Mouse (Mus musculus): ENCODE measurements around the gene Gm21885. TPM values are rescaled to one million over a fixed set of nuclear protein-coding genes. Genes with fewer than 3 reads are reported as not detected.
"Not testable (repeated sequence)": the region's sequence is repeated elsewhere in the genome, so short reads cannot be mapped to it uniquely, and the experiment has no call there.

Gm21885 gene
- polyA plus RNA-seq, 1 experiment from 2014 or later: 1.0 TPM

DNA sequence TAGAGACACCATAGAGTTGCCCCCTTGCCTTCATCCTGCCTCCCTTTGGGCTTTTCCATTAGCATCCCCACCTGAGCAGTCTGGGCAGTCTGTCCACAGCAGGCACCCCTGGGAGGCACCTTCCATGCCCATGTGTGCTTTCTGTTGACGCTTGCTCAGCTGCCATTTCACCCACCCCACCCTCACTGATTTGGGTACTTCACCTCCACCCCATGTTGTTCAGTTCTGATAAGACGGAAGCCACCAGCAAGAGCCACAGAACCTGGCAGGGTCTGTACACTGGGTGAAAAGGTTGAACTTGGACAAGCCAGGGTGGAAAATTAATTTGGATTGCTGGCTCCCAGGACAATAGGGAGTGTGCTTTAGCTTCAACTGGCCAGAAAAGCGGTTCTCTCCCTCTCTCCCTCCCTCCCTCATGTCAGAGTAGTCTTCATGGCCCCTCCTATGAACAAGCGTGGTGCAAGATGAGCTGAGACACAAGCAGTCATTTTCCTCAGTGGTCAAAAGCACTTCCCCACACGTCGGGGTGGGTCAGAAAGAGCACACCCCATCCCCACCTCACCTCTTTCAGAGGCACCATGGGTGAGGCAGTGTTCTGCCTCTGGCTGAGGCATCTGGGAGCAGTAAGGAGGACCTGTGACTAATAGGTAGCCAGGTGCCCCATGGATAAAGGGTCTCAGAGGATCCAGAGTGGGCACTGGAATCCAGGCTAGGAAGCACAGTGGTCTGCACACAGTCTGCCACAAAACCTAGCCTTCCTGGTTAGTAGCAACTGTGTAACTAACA, 19.9 kb upstream of the Gm21885 start:
- 79% methylated on average over 6 of the region's 6 CpGs for WGBS
- no peak for ATAC-seq (ENCODE audit: low FRiP score, low TSS enrichment)
- no peak overlapping the region for H3K4me3 ChIP-seq (ENCODE audit: low read length)
- no peak overlapping the region for H3K27ac ChIP-seq (ENCODE audit: low read depth, low read length)
- H3K36me3 ChIP-seq (ENCODE audit: control insufficient read depth, insufficient read depth, low read length): no peaks in the 10 kb centered on the region
- H3K9me3 ChIP-seq (ENCODE audit: control insufficient read depth, low read length): no peaks in the 10 kb centered on the region
- no peaks in the 10 kb centered on the region for H3K4me1 ChIP-seq (ENCODE audit: control insufficient read depth, insufficient read depth, low read length)
- H3K27me3 ChIP-seq (ENCODE audit: control insufficient read depth, insufficient read depth, low read length): no peaks in the 10 kb centered on the region; the same call in 1 of the 2 replicates
- no peak overlapping the region for H3K9ac ChIP-seq (ENCODE audit: low read depth, low read length)
- no peak overlapping the region for H3K4me2 ChIP-seq (replicated peaks; ENCODE audit: low read depth, low read length)

- peak; percentile 71 for ATAC-seq (ENCODE audit: low FRiP score, low TSS enrichment)
- H3K4me1 ChIP-seq (ENCODE audit: control insufficient read depth, insufficient read depth, low read length): no peaks in the 10 kb centered on the region
Measured at GRCm38 (mm10) chr11:94265134-94265785, 16.4 kb upstream of the Gm21885 start.

DNA sequence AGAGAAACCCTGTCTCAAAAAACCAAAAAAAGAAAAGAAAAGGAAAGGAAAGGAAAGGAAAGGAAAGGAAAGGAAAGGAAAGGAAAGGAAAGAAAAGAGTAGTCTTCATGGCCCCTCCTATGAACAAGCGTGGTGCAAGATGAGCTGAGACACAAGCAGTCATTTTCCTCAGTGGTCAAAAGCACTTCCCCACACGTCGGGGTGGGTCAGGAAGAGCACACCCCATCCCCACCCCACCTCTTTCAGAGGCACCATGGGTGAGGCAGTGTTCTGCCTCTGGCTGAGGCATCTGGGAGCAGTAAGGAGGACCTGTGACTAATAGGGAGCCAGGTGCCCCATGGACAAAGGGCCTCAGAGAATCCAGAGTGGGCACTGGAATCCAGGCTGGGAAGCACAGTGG, 15.5 kb upstream of the Gm21885 start:
- H3K9me3 ChIP-seq (ENCODE audit: control insufficient read depth, low read length); H3K9ac ChIP-seq (ENCODE audit: low read depth, low read length); H3K27ac ChIP-seq (ENCODE audit: low read depth, low read length); H3K4me1 ChIP-seq (ENCODE audit: control insufficient read depth, insufficient read depth, low read length); H3K36me3 ChIP-seq (ENCODE audit: control insufficient read depth, insufficient read depth, low read length); H3K4me3 ChIP-seq (ENCODE audit: low read length); ATAC-seq (ENCODE audit: low FRiP score, low TSS enrichment); H3K4me2 ChIP-seq (replicated peaks; ENCODE audit: low read depth, low read length); H3K27me3 ChIP-seq (ENCODE audit: control insufficient read depth, insufficient read depth, low read length): not testable (repeated sequence)
- 89% methylated on average over 3 of the region's 3 CpGs for WGBS

More at GRCm38 (mm10) chr11:94265134-94265785, 16.4 kb upstream of the Gm21885 start:
- under 1% methylated on average over 18 of the region's 18 CpGs for WGBS
- no peaks in the 10 kb centered on the region for H3K27me3 ChIP-seq (ENCODE audit: control insufficient read depth, insufficient read depth, low read length)
- no peak overlapping the region for H3K27ac ChIP-seq (ENCODE audit: low read depth, low read length)
- H3K9ac ChIP-seq (ENCODE audit: low read depth, low read length): peak overlapping the region; percentile 38; the same call in 1 of the 2 replicates
- peak overlapping the region; percentile 38 for H3K4me3 ChIP-seq (ENCODE audit: low read length)
- no peaks in the 10 kb centered on the region for H3K9me3 ChIP-seq (ENCODE audit: control insufficient read depth, low read length)
- H3K4me2 ChIP-seq (replicated peaks; ENCODE audit: low read depth, low read length): peak overlapping the region; percentile 56
- H3K36me3 ChIP-seq (ENCODE audit: control insufficient read depth, insufficient read depth, low read length): no peaks in the 10 kb centered on the region

- no peak overlapping the region for H3K9ac ChIP-seq (ENCODE audit: low read depth, low read length)
- ATAC-seq (ENCODE audit: low FRiP score, low TSS enrichment): no peak
- no peak overlapping the region for H3K4me2 ChIP-seq (replicated peaks; ENCODE audit: low read depth, low read length)
- no peaks in the 10 kb centered on the region for H3K27me3 ChIP-seq (ENCODE audit: control insufficient read depth, insufficient read depth, low read length)
- H3K27ac ChIP-seq (ENCODE audit: low read depth, low read length): no peak overlapping the region
- H3K36me3 ChIP-seq (ENCODE audit: control insufficient read depth, insufficient read depth, low read length): no peaks in the 10 kb centered on the region
- H3K4me3 ChIP-seq (ENCODE audit: low read length): no peak overlapping the region
- no peaks in the 10 kb centered on the region for H3K4me1 ChIP-seq (ENCODE audit: control insufficient read depth, insufficient read depth, low read length)
- H3K9me3 ChIP-seq (ENCODE audit: control insufficient read depth, low read length): no peaks in the 10 kb centered on the region
Measured at GRCm38 (mm10) chr11:94268761-94269160, 12.9 kb upstream of the Gm21885 start.

- no peak overlapping the region for H3K9ac ChIP-seq (ENCODE audit: low read depth, low read length)
- H3K9me3 ChIP-seq (ENCODE audit: control insufficient read depth, low read length): no peaks in the 10 kb centered on the region
- no peaks in the 10 kb centered on the region for H3K27me3 ChIP-seq (ENCODE audit: control insufficient read depth, insufficient read depth, low read length)
- H3K36me3 ChIP-seq (ENCODE audit: control insufficient read depth, insufficient read depth, low read length): no peaks in the 10 kb centered on the region
- no peaks in the 10 kb centered on the region for H3K4me1 ChIP-seq (ENCODE audit: control insufficient read depth, insufficient read depth, low read length)
- H3K4me2 ChIP-seq (replicated peaks; ENCODE audit: low read depth, low read length): no peak overlapping the region
- 87% methylated on average over 7 of the region's 7 CpGs for WGBS
- H3K4me3 ChIP-seq (ENCODE audit: low read length): no peak overlapping the region
- H3K27ac ChIP-seq (ENCODE audit: low read depth, low read length): no peak overlapping the region
- no peak for ATAC-seq (ENCODE audit: low FRiP score, low TSS enrichment)
Measured at GRCm38 (mm10) chr11:94269906-94270305, 11.8 kb upstream of the Gm21885 start.

GRCm38 (mm10) chr11:94271015-94271414, 10.7 kb upstream of the Gm21885 start:
- no peak for ATAC-seq (ENCODE audit: low FRiP score, low TSS enrichment)
- Histone ChIP-seq H3K9ac (ENCODE audit: low read depth, low read length) (no peak overlapping the region), H3K9me3 (ENCODE audit: control insufficient read depth, low read length) (no peaks in the 10 kb centered on the region), H3K36me3 (ENCODE audit: control insufficient read depth, insufficient read depth, low read length) (no peaks in the 10 kb centered on the region), H3K4me3 (ENCODE audit: low read length) (no peak overlapping the region), H3K4me2 (replicated peaks; ENCODE audit: low read depth, low read length) (no peak overlapping the region), H3K27ac (ENCODE audit: low read depth, low read length) (no peak overlapping the region), H3K4me1 (ENCODE audit: control insufficient read depth, insufficient read depth, low read length) (no peaks in the 10 kb centered on the region), H3K27me3 (ENCODE audit: control insufficient read depth, insufficient read depth, low read length) (no peaks in the 10 kb centered on the region)
- 92% methylated on average over 2 of the region's 2 CpGs for WGBS

GRCm38 (mm10) chr11:94272960-94273927, 8.4 kb upstream of the Gm21885 start:
- H3K4me1 ChIP-seq (ENCODE audit: control insufficient read depth, insufficient read depth, low read length): no peaks in the 10 kb centered on the region
- no peak overlapping the region for H3K4me2 ChIP-seq (replicated peaks; ENCODE audit: low read depth, low read length)
- H3K4me3 ChIP-seq (ENCODE audit: low read length): no peak overlapping the region
- no peak for ATAC-seq (ENCODE audit: low FRiP score, low TSS enrichment)
- H3K36me3 ChIP-seq (ENCODE audit: control insufficient read depth, insufficient read depth, low read length): no peaks in the 10 kb centered on the region
- H3K9ac ChIP-seq (ENCODE audit: low read depth, low read length): no peak overlapping the region
- no peaks in the 10 kb centered on the region for H3K9me3 ChIP-seq (ENCODE audit: control insufficient read depth, low read length)
- 87% methylated on average over 21 of the region's 21 CpGs for WGBS
- H3K27me3 ChIP-seq (ENCODE audit: control insufficient read depth, insufficient read depth, low read length): no peaks in the 10 kb centered on the region
- H3K27ac ChIP-seq (ENCODE audit: low read depth, low read length): no peak overlapping the region

GRCm38 (mm10) chr11:94274206-94274867, 7.3 kb upstream of the Gm21885 start:
- Histone ChIP-seq H3K4me2 (replicated peaks; ENCODE audit: low read depth, low read length) (no peak overlapping the region), H3K9me3 (ENCODE audit: control insufficient read depth, low read length) (no peaks in the 10 kb centered on the region), H3K36me3 (ENCODE audit: control insufficient read depth, insufficient read depth, low read length) (no peaks in the 10 kb centered on the region), H3K27me3 (ENCODE audit: control insufficient read depth, insufficient read depth, low read length) (no peaks in the 10 kb centered on the region), H3K4me1 (ENCODE audit: control insufficient read depth, insufficient read depth, low read length) (no peaks in the 10 kb centered on the region), H3K9ac (ENCODE audit: low read depth, low read length) (no peak overlapping the region), H3K4me3 (ENCODE audit: low read length) (no peak overlapping the region), H3K27ac (ENCODE audit: low read depth, low read length) (no peak overlapping the region)
- no peak for ATAC-seq (ENCODE audit: low FRiP score, low TSS enrichment)
- WGBS: 87% methylated on average over 10 of the region's 10 CpGs

Data from kidney, embryonic 14.5 days (tissue).